Mouse (Mus musculus) forebrain, postnatal 0 days (tissue): ENCODE data around the gene Hist3h2ba. TPM values are rescaled to one million over a fixed set of nuclear protein-coding genes. Genes with fewer than 3 reads are reported as not detected.

Experiments used
- ATAC-seq: fragments of 200-750 bp; cut with Nextera tagmentation; 2 replicates; pipeline ENCODE4 v1.8.0; 2017; ENCODE audit warnings: mild to moderate bottlenecking, moderate library complexity
- DNase-seq: peaks from one replicate; pipeline ENCODE4 v3.0.0-alpha.2; 2015
- H3K27ac ChIP-seq: fragments of 300-500 bp; sonication (generic); 2 replicates; pipeline ENCODE4 v1.5.1; 2014; ENCODE audit warnings: low read depth, mild to moderate bottlenecking, antibody characterized with exemption, low read length, moderate library complexity, mixed read lengths
- H3K27me3 ChIP-seq: fragments of 300-500 bp; sonication (generic); 2 replicates; pipeline ENCODE4 v1.6.1; 2014; ENCODE audit warnings: mild to moderate bottlenecking, low read length, mixed read lengths; ENCODE audit not compliant: insufficient read depth
- H3K36me3 ChIP-seq: fragments of 300-500 bp; sonication (generic); 2 replicates; pipeline ENCODE4 v1.6.1; 2014; ENCODE audit warnings: mild to moderate bottlenecking, moderate library complexity; ENCODE audit not compliant: insufficient read depth
- H3K4me1 ChIP-seq: fragments of 300-500 bp; sonication (generic); 2 replicates; pipeline ENCODE4 v1.6.1; 2014; ENCODE audit warnings: antibody characterized with exemption; ENCODE audit not compliant: insufficient read depth
- H3K4me2 ChIP-seq: fragments of 300-500 bp; sonication (generic); 2 replicates; pipeline ENCODE4 v1.6.1; 2014; ENCODE audit warnings: low read depth, mild to moderate bottlenecking, moderate library complexity
- H3K4me3 ChIP-seq: fragments of 300-500 bp; sonication (generic); 2 replicates; pipeline ENCODE4 v1.5.1; 2014; ENCODE audit warnings: low read depth, low read length, mixed read lengths
- H3K9ac ChIP-seq: fragments of 300-500 bp; sonication (generic); 2 replicates; pipeline ENCODE4 v1.6.1; 2014; ENCODE audit warnings: mild to moderate bottlenecking
- H3K9me3 ChIP-seq: fragments of 300-500 bp; sonication (generic); 2 replicates; pipeline ENCODE4 v1.6.1; 2016; ENCODE audit warnings: low read length
- CTCF ChIP-seq: sonication (generic); IDR thresholded peaks from 2 replicates; pipeline ENCODE4 v1.5.1; 2016; ENCODE audit warnings: antibody characterized with exemption, control low read depth, low read depth
- WGBS: fragments of 180-500 bp; shearing (Covaris S2); extraction: QIAGEN DNeasy Blood & Tissue Kit; methylation state at CpG from one replicate; pipeline ENCODE4 v1.1.7; 2014; 5-methylcytosine and 5-hydroxymethylcytosine counted together
- polyA plus RNA-seq: library from polyadenylated mRNA; unstranded; fragments of >200 nt; fragmentation: Nextera tagmentation; extraction: Ambion mirVana; gene quantifications from 2 replicates; pipeline ENCODE4 v1.2.1, GENCODE M21; 2015
- total RNA-seq: library from RNA; depleted of rRNA; stranded (reverse); fragments of >200 nt; gene quantifications from 2 replicates; pipeline ENCODE4 v1.2.3, GENCODE M21; 2014

Hist3h2ba gene
- total and polyA plus RNA-seq, 2 experiments from 2014 or later, result 111 to 446 TPM

GRCm38 (mm10) chr11:58971796-58972195 lies 23.1 kb downstream of the Hist3h2ba start:
- no peaks in the 10 kb centered on the region for H3K27me3 ChIP-seq
- H3K9me3 ChIP-seq, result no peaks in the 10 kb centered on the region
- H3K4me1 ChIP-seq, result no peaks in the 10 kb centered on the region
- TF ChIP-seq CTCF, result no peak
- H3K36me3 ChIP-seq, result peaks cover 10% of the 10 kb centered on the region; the same call in 1 of the 2 replicates
- no peak overlapping the region for H3K9ac ChIP-seq
- H3K4me2 ChIP-seq, result no peak overlapping the region
- ATAC-seq (no peak), DNase-seq (no peak)
- H3K4me3 ChIP-seq, result no peak overlapping the region
- H3K27ac ChIP-seq, result no peak overlapping the region
- 90% methylated on average over 3 of the region's 3 CpGs for WGBS

- H3K27ac ChIP-seq, result no peak overlapping the region
- H3K9me3 ChIP-seq, result no peaks in the 10 kb centered on the region
- DNase-seq, result no peak
- H3K4me2 ChIP-seq, result no peak overlapping the region
- H3K36me3 ChIP-seq, result peaks cover 10% of the 10 kb centered on the region; the same call in 1 of the 2 replicates
- TF ChIP-seq CTCF, result no peak
- no peak overlapping the region for H3K9ac ChIP-seq
- peaks cover 8% of the 10 kb centered on the region for H3K4me1 ChIP-seq
- H3K4me3 ChIP-seq, result no peak overlapping the region
- no peak for ATAC-seq
- WGBS, result 91% methylated on average over 3 of the region's 3 CpGs
- H3K27me3 ChIP-seq, result no peaks in the 10 kb centered on the region
Measured at GRCm38 (mm10) chr11:58974414-58974813, 25.7 kb downstream of the Hist3h2ba start.

- no peak for TF ChIP-seq CTCF
- H3K27ac ChIP-seq, result peak overlapping the region; percentile 47; the same call in 1 of the 2 replicates
- H3K36me3 ChIP-seq, result no peaks in the 10 kb centered on the region
- H3K9me3 ChIP-seq, result no peaks in the 10 kb centered on the region
- H3K4me3 ChIP-seq, result peak overlapping the region; percentile 59
- H3K27me3 ChIP-seq, result no peaks in the 10 kb centered on the region
- DNase-seq (no peak), ATAC-seq (no peak)
- H3K4me1 ChIP-seq, result peaks cover 19% of the 10 kb centered on the region
- WGBS, result 3% methylated on average over 29 of the region's 29 CpGs
- H3K9ac ChIP-seq, result peak overlapping the region; percentile 85
- H3K4me2 ChIP-seq, result peak overlapping the region; percentile 99
Measured at GRCm38 (mm10) chr11:58977150-58977549, 28.4 kb downstream of the Hist3h2ba start.

- peak overlapping the region; percentile 85 for H3K9ac ChIP-seq
- no peak for TF ChIP-seq CTCF
- peak overlapping the region; percentile 59 for H3K4me3 ChIP-seq
- DNase-seq (no peak), ATAC-seq (peak; percentile 24; the same call in 1 of the 2 replicates)
- no peaks in the 10 kb centered on the region for H3K27me3 ChIP-seq
- H3K27ac ChIP-seq, result peak overlapping the region; percentile 47
- no peaks in the 10 kb centered on the region for H3K9me3 ChIP-seq
- peaks cover 19% of the 10 kb centered on the region for H3K4me1 ChIP-seq
- H3K4me2 ChIP-seq, result peak overlapping the region; percentile 99
- H3K36me3 ChIP-seq, result peaks cover 2% of the 10 kb centered on the region; the same call in 1 of the 2 replicates
- 1% methylated on average over 21 of the region's 21 CpGs for WGBS
Measured at GRCm38 (mm10) chr11:58977607-58978026, 28.9 kb downstream of the Hist3h2ba start.

- under 1% methylated on average over 64 of the region's 64 CpGs for WGBS
- peaks cover 7% of the 10 kb centered on the region; the same call in 1 of the 2 replicates for H3K36me3 ChIP-seq
- peak within 1 kb of the TSS; percentile 85 for H3K9ac ChIP-seq
- H3K4me3 ChIP-seq, result peak within 1 kb of the TSS; percentile 59
- peak; percentile 79 for DNase-seq
- H3K27ac ChIP-seq, result peak within 1 kb of the TSS; percentile 47
- peak within 1 kb of the TSS; percentile 99 for H3K4me2 ChIP-seq
- ATAC-seq, result peak; percentile 91
- H3K9me3 ChIP-seq, result no peaks in the 10 kb centered on the region
- peaks cover 19% of the 10 kb centered on the region for H3K4me1 ChIP-seq
- H3K27me3 ChIP-seq, result no peaks in the 10 kb centered on the region
- 0 out of 2 replicates have a peak, but pooled peaks have one; percentile 1 for TF ChIP-seq CTCF
Measured at GRCm38 (mm10) chr11:58978027-58978705, 29.4 kb downstream of the Hist3h2ba start, which contains the start of gene Trim11. Trim11 (plus strand) TSS chr11:58978093.

- Histone ChIP-seq H3K4me2 (peak overlapping the region; percentile 99), H3K27me3 (no peaks in the 10 kb centered on the region), H3K9ac (peak overlapping the region; percentile 85), H3K27ac (0 out of 2 replicates have a peak overlapping the region, but pooled peaks have one; percentile 47), H3K9me3 (no peaks in the 10 kb centered on the region), H3K36me3 (peaks cover 9% of the 10 kb centered on the region; the same call in 1 of the 2 replicates), H3K4me1 (peaks cover 19% of the 10 kb centered on the region), H3K4me3 (peak overlapping the region; percentile 59)
- ATAC-seq (no peak), DNase-seq (no peak)
- 1% methylated on average over 5 of the region's 5 CpGs for WGBS
- TF ChIP-seq CTCF, result no peak
Measured at GRCm38 (mm10) chr11:58978706-58979030, 29.9 kb downstream of the Hist3h2ba start.

- DNase-seq (no peak), ATAC-seq (no peak)
- Histone ChIP-seq H3K27ac (no peak overlapping the region), H3K9ac (peak overlapping the region; percentile 85), H3K36me3 (peaks cover 14% of the 10 kb centered on the region; the same call in 1 of the 2 replicates), H3K4me1 (peaks cover 19% of the 10 kb centered on the region), H3K9me3 (no peaks in the 10 kb centered on the region), H3K4me2 (peak overlapping the region; percentile 99), H3K4me3 (peak overlapping the region; percentile 59), H3K27me3 (no peaks in the 10 kb centered on the region)
- WGBS, result 83% methylated on average over 3 of the region's 3 CpGs
- TF ChIP-seq CTCF, result no peak
Measured at GRCm38 (mm10) chr11:58979183-58979582, 30.5 kb downstream of the Hist3h2ba start.
